Mouse (Mus musculus) midbrain, embryonic 14.5 days (tissue): ENCODE data around the gene Erfe. TPM values are rescaled to one million over a fixed set of nuclear protein-coding genes. Genes with fewer than 3 reads are reported as not detected.

Source experiments
- ATAC-seq: fragments of 200-750 bp; cut with Nextera tagmentation; 2 replicates; pipeline ENCODE4 v1.8.0; 2017; ENCODE audit warnings: moderate number of reproducible peaks, moderate library complexity; ENCODE audit not compliant: low FRiP score, low TSS enrichment
- DNase-seq: peaks from one replicate; pipeline ENCODE4 v3.0.0-alpha.2; 2015
- H3K27ac ChIP-seq: fragments of 300-500 bp; sonication (generic); replicated peaks from 2 replicates; pipeline ENCODE4 v1.5.1; 2014; ENCODE audit warnings: mild to moderate bottlenecking, low read depth, low read length, moderate library complexity
- H3K27me3 ChIP-seq: fragments of 300-500 bp; sonication (generic); 2 replicates; pipeline ENCODE4 v1.6.1; 2014; ENCODE audit warnings: low read length, control low read depth, mixed read lengths; ENCODE audit not compliant: control insufficient read depth, insufficient read depth
- H3K36me3 ChIP-seq: fragments of 300-500 bp; sonication (generic); 2 replicates; pipeline ENCODE4 v1.6.1; 2014; ENCODE audit warnings: low read length, control low read depth; ENCODE audit not compliant: control insufficient read depth, insufficient read depth
- H3K4me1 ChIP-seq: fragments of 300-500 bp; sonication (generic); 2 replicates; pipeline ENCODE4 v1.6.1; 2014; ENCODE audit warnings: mild to moderate bottlenecking, antibody characterized with exemption, low read length, control low read depth; ENCODE audit not compliant: control insufficient read depth, insufficient read depth
- H3K4me2 ChIP-seq: fragments of 300-500 bp; sonication (generic); 2 replicates; pipeline ENCODE4 v1.6.1; 2014; ENCODE audit warnings: mild to moderate bottlenecking, low read length, moderate library complexity
- H3K4me3 ChIP-seq: fragments of 300-500 bp; sonication (generic); replicated peaks from 2 replicates; pipeline ENCODE4 v1.5.1; 2014; ENCODE audit warnings: low read depth, low read length
- H3K9ac ChIP-seq: fragments of 300-500 bp; sonication (generic); replicated peaks from 2 replicates; pipeline ENCODE4 v1.6.1; 2014; ENCODE audit warnings: mild to moderate bottlenecking, low read length, moderate library complexity
- H3K9me3 ChIP-seq: fragments of 300-500 bp; sonication (generic); 2 replicates; pipeline ENCODE4 v1.6.1; 2016; ENCODE audit warnings: low read length, control low read depth, mixed read lengths; ENCODE audit not compliant: control insufficient read depth
- WGBS: fragments of 180-500 bp; shearing (Covaris S2); extraction: QIAGEN DNeasy Blood & Tissue Kit; methylation state at CpG from one replicate; pipeline ENCODE4 v1.1.7; 2014; 5-methylcytosine and 5-hydroxymethylcytosine counted together
- polyA plus RNA-seq: library from polyadenylated mRNA; unstranded; fragments of >200 nt; fragmentation: Nextera tagmentation; extraction: Ambion mirVana; gene quantifications from 2 replicates; pipeline ENCODE4 v1.2.1, GENCODE M21; 2014

The Erfe gene
- polyA plus RNA-seq: 0.17 and 0.42 TPM in 2 replicates

DNA sequence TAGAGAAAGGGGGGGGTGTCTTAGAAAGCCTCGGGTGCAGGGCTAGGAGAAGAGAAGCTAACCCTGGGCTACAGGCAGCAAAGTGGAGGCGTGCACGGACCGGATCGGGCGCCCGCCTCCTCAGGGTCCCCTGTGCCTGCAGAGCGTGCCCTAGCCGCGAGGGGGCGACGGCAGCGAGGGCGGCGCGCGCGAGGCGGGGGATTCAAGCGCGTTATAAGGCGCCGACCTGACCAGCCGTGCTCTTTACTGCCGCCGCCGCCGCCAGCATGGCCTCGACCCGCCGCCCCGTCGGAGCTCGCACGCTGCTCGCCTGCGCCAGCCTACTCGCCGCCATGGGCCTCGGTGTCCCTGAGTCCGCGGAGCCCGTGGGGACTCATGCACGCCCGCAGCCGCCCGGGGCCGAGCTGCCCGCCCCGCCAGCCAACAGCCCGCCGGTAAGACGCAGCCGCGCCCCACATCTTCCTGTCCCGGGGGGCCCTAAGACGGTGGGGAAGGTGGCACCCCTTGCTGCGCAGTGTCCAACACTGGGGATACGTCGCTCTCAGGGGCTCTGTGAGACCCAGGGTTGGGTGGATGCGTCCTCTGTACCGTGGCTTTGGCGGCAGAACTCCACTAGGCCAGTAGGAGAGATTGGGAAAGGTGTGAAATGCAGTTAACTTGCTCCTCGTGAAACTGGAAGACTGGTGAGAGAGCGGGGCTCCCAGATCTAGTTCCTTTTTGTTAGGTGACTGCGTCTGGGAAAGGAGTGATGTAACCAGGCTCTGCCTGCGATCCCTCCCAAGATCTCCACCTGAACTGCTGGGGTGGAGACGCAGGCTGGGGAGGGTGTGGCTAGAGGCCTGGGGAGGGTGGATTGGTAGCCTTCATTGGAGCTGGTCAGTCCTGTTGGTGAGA, at the start of gene Erfe:
Gene Erfe, plus strand, starts transcription at position 216 of the 894 bp plus-strand sequence.
- H3K27me3 ChIP-seq: peaks cover 11% of the 10 kb centered on the region; the same call in 1 of the 2 replicates
- peaks cover 4% of the 10 kb centered on the region; the same call in 1 of the 2 replicates for H3K4me1 ChIP-seq
- WGBS: 1% methylated on average over 68 of the region's 68 CpGs
- DNase-seq (peak; percentile 70), ATAC-seq (peak; percentile 41; the same call in 1 of the 2 replicates)
- H3K9me3 ChIP-seq: no peaks in the 10 kb centered on the region
- peaks cover 16% of the 10 kb centered on the region for H3K36me3 ChIP-seq
- H3K4me3 ChIP-seq: peak within 1 kb of the TSS; percentile 39
- no peak within 1 kb of the TSS for H3K27ac ChIP-seq
- H3K9ac ChIP-seq: no peak within 1 kb of the TSS; the same call in 1 of the 2 replicates
- H3K4me2 ChIP-seq: peak within 1 kb of the TSS; percentile 64

DNA sequence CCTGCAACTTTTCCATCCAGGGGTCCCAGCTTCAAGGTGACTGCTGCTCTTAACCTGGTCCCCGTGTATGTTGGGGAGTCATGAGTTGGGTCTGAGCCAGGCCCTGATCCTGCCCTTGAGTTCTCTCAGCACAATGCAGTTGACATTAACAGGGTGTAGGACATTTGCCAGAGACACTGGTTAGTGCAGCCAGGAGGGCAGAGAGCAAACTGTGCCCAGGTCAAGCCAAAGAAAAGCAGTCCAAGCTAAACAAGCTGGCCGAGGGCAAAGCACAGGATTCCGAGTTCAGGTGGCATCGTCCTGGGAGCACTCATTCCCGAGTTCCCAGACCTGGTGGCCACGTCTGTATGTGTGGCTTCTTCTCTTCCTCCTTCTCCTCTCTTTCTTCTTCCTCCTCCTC, 48.6 kb upstream of the Erfe start:
- H3K4me2 ChIP-seq: no peak overlapping the region
- no peaks in the 10 kb centered on the region for H3K27me3 ChIP-seq
- no peaks in the 10 kb centered on the region for H3K9me3 ChIP-seq
- no peak overlapping the region for H3K27ac ChIP-seq
- no peaks in the 10 kb centered on the region for H3K36me3 ChIP-seq
- WGBS: 87% methylated on average over 6 of the region's 6 CpGs
- no peaks in the 10 kb centered on the region for H3K4me1 ChIP-seq
- ATAC-seq (no peak), DNase-seq (no peak)
- H3K4me3 ChIP-seq: no peak overlapping the region
- no peak overlapping the region for H3K9ac ChIP-seq

DNA sequence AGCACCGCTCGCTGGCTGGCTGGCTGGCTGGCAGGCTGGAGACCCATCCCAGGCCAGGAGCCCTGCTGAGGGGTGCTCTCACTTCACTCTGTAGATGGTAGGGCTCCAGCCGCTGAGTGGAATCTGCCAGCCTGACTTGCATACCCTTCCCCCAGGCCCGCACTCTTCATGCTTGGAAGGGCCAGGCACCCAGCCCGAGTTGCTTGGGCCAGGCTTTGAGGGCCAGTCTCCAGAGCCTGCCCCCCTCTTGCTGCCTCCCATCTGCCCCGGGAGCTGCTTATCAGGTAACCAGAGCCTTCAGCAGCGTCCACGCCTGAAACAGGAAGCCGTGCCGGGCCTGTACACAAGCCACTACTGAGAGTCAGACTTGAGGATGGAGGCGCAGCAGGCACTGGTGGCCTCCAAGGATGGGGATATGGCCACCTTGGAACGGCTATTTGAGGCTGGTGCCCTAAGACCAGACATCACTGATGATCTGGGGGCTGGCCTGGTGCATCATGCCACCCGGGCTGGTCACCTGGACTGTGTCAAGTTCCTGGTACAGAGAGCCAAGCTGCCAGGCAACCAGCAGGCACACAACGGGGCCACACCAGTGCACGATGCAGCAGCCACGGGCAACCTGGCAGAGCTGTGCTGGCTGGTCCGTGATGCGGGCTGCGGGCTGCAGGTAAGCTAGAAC, 44.3 kb upstream of the Erfe start, which contains the start of gene Espnl:
Gene Espnl, plus strand, starts transcription at position 316 of the 679 bp plus-strand sequence.
- Histone ChIP-seq H3K9me3 (no peaks in the 10 kb centered on the region), H3K27ac (no peak within 1 kb of the TSS), H3K27me3 (no peaks in the 10 kb centered on the region), H3K4me1 (no peaks in the 10 kb centered on the region), H3K36me3 (no peaks in the 10 kb centered on the region), H3K9ac (no peak within 1 kb of the TSS), H3K4me3 (no peak within 1 kb of the TSS), H3K4me2 (no peak within 1 kb of the TSS)
- ATAC-seq: no peak
- WGBS: 80% methylated on average over 19 of the region's 19 CpGs
- no peak for DNase-seq

DNA sequence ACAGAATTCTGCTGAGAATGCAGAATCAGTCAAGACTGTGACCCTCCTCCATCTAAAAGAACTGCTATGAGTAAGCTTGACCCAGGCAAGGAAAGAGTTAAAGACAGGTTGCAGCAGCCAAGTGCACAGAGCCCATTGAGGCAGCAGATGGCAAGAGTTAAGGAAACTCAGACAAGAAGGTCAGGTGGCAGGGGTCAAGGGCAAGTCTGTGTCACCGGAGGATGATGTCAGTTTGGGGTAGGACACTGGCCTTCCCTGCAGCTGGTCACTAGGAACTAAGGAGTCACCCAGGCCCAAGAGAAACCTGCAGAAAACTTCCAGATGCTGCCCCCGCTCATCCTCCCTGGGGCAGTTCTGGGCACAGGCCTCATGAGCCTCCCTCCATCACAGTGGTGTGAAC, 41.6 kb upstream of the Erfe start:
- Histone ChIP-seq H3K4me3 (no peak overlapping the region), H3K36me3 (no peaks in the 10 kb centered on the region), H3K27ac (no peak overlapping the region), H3K9ac (no peak overlapping the region), H3K9me3 (no peaks in the 10 kb centered on the region), H3K4me2 (no peak overlapping the region), H3K27me3 (no peaks in the 10 kb centered on the region), H3K4me1 (no peaks in the 10 kb centered on the region)
- DNase-seq (no peak), ATAC-seq (no peak)
- 81% methylated on average over 2 of the region's 2 CpGs for WGBS

DNA sequence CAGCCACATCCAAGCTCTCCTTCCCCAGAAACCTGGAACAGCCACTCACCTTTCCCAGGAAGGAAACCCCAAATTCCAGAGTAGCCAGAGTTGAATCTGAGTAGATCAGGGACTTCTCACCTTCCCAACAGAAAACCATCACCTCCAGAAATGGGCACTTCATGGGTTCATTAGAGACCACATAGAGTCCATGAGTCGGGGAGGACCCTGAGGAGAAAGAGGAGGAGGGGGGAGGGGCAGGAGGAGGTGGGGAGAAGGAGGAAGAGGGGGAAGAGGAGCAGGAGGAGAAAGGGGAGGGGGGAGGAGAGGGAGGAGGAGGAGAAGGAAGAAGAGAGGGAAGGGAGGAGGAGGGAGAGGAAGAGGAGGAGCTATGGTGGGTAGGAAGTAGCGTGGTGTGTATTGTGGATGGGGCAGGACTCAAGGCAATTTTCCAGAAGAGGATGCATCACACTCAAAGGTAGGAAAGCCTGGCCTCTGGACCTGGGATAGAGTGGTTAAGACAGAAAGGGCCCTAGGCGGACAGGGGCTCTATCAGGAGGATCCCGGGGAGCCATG, 40.7 kb upstream of the Erfe start:
- H3K4me2 ChIP-seq: no peak overlapping the region
- WGBS: 81% methylated on average over 4 of the region's 4 CpGs
- ATAC-seq (no peak), DNase-seq (no peak)
- H3K4me3 ChIP-seq: no peak overlapping the region
- H3K9ac ChIP-seq: no peak overlapping the region
- no peaks in the 10 kb centered on the region for H3K9me3 ChIP-seq
- H3K4me1 ChIP-seq: no peaks in the 10 kb centered on the region
- H3K27me3 ChIP-seq: no peaks in the 10 kb centered on the region
- no peak overlapping the region for H3K27ac ChIP-seq
- H3K36me3 ChIP-seq: no peaks in the 10 kb centered on the region

DNA sequence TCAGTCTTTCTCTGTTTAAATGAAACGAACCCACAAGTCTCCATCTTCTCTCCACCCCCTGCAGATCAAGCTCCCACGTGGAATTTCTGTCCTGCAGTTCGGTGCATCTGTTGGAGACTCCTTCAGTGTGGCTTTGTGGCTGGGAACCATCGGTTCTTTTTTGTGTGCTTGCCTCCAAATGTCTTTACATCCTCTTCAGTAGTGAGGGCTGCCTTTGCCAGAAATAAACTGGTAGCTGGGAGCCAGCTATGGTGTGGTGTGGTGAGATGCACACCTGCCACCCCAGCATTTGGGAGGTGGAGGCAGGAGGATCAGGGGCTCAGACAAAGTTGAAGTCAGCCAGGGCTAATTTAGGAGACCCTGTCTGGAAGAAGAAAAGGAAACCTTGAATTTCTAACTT, 34.1 kb upstream of the Erfe start:
- no peaks in the 10 kb centered on the region for H3K36me3 ChIP-seq
- H3K4me1 ChIP-seq: no peaks in the 10 kb centered on the region
- H3K9me3 ChIP-seq: no peaks in the 10 kb centered on the region
- no peak overlapping the region for H3K9ac ChIP-seq
- no peak overlapping the region for H3K4me3 ChIP-seq
- ATAC-seq: no peak
- no peaks in the 10 kb centered on the region for H3K27me3 ChIP-seq
- WGBS: 57% methylated on average over 4 of the region's 4 CpGs
- DNase-seq: no peak
- H3K4me2 ChIP-seq: no peak overlapping the region
- H3K27ac ChIP-seq: no peak overlapping the region

DNA sequence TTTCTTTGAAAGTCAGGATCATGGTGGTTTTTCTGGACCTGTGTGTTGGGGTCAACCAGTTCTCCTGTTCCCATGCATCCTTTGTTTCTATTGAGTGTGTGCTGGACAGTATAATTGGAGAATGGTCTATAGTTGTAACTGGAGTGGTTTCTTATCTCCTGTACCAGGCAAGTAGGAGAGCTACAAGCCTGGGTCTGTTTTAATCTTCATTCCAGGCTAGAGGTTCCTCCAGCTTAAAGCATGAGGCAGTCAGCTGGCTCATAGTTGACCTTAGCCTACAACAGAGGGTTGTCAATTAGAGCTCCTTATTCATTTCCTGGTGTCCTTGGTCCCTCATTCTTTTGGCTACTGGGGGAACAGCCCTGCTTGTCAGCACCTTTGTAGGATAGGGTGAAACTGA, 32.6 kb upstream of the Erfe start:
- Histone ChIP-seq H3K9me3 (no peaks in the 10 kb centered on the region), H3K36me3 (no peaks in the 10 kb centered on the region), H3K27me3 (no peaks in the 10 kb centered on the region), H3K4me2 (no peak overlapping the region), H3K9ac (no peak overlapping the region), H3K27ac (no peak overlapping the region), H3K4me3 (no peak overlapping the region), H3K4me1 (no peaks in the 10 kb centered on the region)
- no peak for DNase-seq
- ATAC-seq: no peak

DNA sequence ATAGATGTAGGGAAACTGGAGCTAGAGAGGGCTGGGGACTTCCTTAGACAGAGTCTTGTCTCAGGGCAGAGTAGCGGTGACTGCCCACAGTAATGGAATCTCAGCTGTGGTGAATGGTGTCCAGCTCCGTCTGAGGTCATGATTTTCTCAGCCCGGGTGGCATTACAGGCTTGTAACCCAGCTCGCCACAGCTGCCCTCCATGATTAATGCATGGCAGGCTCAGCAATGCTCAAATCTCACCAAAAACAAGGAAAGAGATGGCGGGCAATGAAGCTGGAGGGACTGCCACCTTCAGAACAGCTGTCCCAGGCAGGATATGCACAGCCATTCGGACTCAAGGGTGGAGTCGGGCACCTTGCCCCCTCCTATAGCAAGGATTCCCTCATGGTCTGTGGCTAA, 28.9 kb upstream of the Erfe start:
- 90% methylated on average over 7 of the region's 7 CpGs for WGBS
- Histone ChIP-seq H3K4me2 (no peak overlapping the region), H3K36me3 (no peaks in the 10 kb centered on the region), H3K9ac (no peak overlapping the region), H3K4me3 (no peak overlapping the region), H3K27ac (no peak overlapping the region), H3K9me3 (no peaks in the 10 kb centered on the region), H3K27me3 (0 out of 2 replicates have a peak, but pooled peaks cover under 1% of the 10 kb centered on the region), H3K4me1 (no peaks in the 10 kb centered on the region)
- ATAC-seq (no peak), DNase-seq (no peak)
